Mouse (Mus musculus) E14TG2a.4 (cell line): Measurements from ENCODE around the gene Smok2b.
"Not testable (repeated sequence)": the region's sequence is repeated elsewhere in the genome, so short reads cannot be mapped to it uniquely, and the experiment has no call there.

Experiments used
- H3K27me3 ChIP-seq: 2 replicates; pipeline ENCODE4 v1.6.1; 2014; ENCODE audit warnings: low read length, control low read depth; ENCODE audit not compliant: insufficient read depth
- H3K36me3 ChIP-seq: 2 replicates; pipeline ENCODE4 v1.6.1; 2014; ENCODE audit warnings: low read length, control low read depth; ENCODE audit not compliant: insufficient read depth
- H3K4me1 ChIP-seq: replicated peaks from 2 replicates; pipeline ENCODE4 v1.6.1; 2014; ENCODE audit warnings: low read depth, low read length, control low read depth
- H3K4me3 ChIP-seq: replicated peaks from 2 replicates; pipeline ENCODE4 v1.5.1; 2014; ENCODE audit warnings: mild to moderate bottlenecking, low read length
- H3K9me3 ChIP-seq: 2 replicates; pipeline ENCODE4 v1.6.1; 2014; ENCODE audit warnings: low read length, control low read depth
- CTCF ChIP-seq: conservative IDR thresholded peaks from 2 replicates; pipeline ENCODE4 v1.5.1; 2014; ENCODE audit warnings: low read length
- NANOG ChIP-seq: IDR thresholded peaks from 2 replicates; pipeline ENCODE4 v1.6.1; 2014; ENCODE audit warnings: borderline replicate concordance, low read length, mixed read lengths
- POU5F1 ChIP-seq: IDR thresholded peaks from 2 replicates; pipeline ENCODE4 v1.6.1; 2014; ENCODE audit warnings: low read length, borderline replicate concordance

The Smok2b gene

GRCm38 (mm10) chr17:13206491-13206890, 23.6 kb upstream of the Smok2b start:
- no peaks in the 10 kb centered on the region for H3K27me3 ChIP-seq
- no peaks in the 10 kb centered on the region for H3K4me1 ChIP-seq
- TF ChIP-seq NANOG (no peak), CTCF (no peak), POU5F1 (no peak)
- H3K9me3 ChIP-seq = peaks cover 34% of the 10 kb centered on the region
- H3K36me3 ChIP-seq = no peaks in the 10 kb centered on the region
- no peak overlapping the region for H3K4me3 ChIP-seq

DNA sequence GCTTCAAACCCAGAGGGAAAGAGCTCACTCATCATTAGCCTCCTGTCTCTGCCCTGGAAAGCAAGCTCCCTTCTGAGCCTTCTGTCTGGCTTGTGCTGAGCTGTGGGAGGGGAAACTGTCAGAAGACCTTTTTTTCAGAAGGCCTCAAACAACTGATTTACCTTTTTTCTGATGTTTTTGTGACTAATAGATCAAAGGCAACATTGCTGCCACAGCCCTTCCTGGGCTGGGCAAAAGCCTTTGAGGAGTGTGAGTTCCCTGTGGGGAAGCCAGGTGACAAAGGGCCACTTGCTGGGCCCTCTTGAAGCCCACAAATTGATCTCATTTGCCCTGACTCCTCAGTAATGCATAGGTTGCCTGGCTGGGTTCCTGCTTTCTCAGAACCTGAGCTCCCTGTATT, 21.6 kb upstream of the Smok2b start:
- not testable (repeated sequence) for H3K4me1 ChIP-seq

DNA sequence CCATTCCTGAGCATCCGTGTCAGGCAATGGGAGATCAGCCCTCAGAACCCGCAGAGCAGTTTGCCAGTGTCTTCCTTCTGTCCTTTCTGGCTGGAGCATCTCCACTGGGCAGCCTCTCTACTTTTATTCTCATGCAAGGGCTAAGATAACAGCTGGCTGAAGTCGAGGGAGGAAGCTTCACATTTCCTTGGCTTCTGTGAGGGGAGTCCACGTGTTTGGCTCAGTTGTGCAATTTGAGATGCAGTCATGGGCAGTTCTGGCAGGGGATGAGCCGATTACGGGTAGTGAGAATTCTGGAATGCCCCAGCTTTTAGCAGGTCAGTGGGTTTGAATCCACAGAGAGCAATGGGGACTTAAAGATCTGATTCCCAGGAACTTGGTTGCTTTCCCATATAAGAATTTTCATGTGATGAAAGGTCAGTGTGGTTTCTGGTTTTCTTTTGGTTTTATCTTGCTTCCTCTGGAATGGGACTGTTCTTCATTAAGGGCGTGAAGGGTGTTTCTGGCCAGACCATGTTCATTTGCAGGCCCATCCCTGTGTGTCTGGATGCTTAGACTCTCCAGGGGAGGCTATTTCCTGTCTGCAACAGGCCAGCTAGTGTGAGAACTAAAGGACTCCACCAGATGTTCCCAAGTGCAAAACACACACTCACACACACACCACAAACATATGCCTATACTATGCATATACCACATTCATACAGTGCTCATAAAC, 17.8 kb upstream of the Smok2b start:
- no peaks in the 10 kb centered on the region for H3K27me3 ChIP-seq
- H3K4me1 ChIP-seq = no peaks in the 10 kb centered on the region
- TF ChIP-seq CTCF (no peak), NANOG (no peak), POU5F1 (no peak)
- no peak overlapping the region for H3K4me3 ChIP-seq
- H3K36me3 ChIP-seq = no peaks in the 10 kb centered on the region
- H3K9me3 ChIP-seq = peaks cover 50% of the 10 kb centered on the region

More for the DNA sequence above, 21.6 kb upstream of the Smok2b start:
- not testable (repeated sequence) for H3K36me3 ChIP-seq, H3K27me3 ChIP-seq, H3K4me3 ChIP-seq
- H3K9me3 ChIP-seq = peaks cover 53% of the 10 kb centered on the region

GRCm38 (mm10) chr17:13214169-13214568, 15.9 kb upstream of the Smok2b start:
- H3K4me1 ChIP-seq = no peaks in the 10 kb centered on the region
- peaks cover 44% of the 10 kb centered on the region for H3K9me3 ChIP-seq
- H3K36me3 ChIP-seq = no peaks in the 10 kb centered on the region
- H3K27me3 ChIP-seq = no peaks in the 10 kb centered on the region
- H3K4me3 ChIP-seq = no peak overlapping the region
- TF ChIP-seq POU5F1 = no peak
- no peak for TF ChIP-seq CTCF
- no peak for TF ChIP-seq NANOG

DNA sequence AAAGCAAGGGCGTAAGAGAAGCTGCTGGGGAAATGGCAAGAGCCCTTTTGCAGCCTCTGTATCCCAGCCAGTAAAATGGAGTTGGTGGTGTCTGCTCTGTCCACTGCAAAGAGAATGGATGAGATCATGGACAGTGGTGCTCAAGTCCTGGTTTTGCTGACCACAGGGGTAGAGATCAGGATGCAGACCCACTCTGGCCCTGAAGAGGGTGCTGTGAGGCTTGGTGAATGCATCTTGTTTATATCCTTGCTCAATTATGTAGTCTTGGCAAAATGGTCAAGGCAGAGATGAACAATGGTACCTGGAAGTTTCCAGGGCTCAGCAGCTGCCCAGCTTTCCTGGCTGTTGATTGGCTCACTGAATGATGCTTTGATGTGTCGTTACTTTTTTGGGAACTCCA, 14.5 kb upstream of the Smok2b start:
- Histone ChIP-seq H3K9me3 (peaks cover 33% of the 10 kb centered on the region), H3K4me3 (no peak overlapping the region), H3K4me1 (no peaks in the 10 kb centered on the region), H3K27me3 (no peaks in the 10 kb centered on the region), H3K36me3 (no peaks in the 10 kb centered on the region)
- TF ChIP-seq CTCF = no peak; the same call in 1 of the 2 replicates
- no peak for TF ChIP-seq POU5F1

DNA sequence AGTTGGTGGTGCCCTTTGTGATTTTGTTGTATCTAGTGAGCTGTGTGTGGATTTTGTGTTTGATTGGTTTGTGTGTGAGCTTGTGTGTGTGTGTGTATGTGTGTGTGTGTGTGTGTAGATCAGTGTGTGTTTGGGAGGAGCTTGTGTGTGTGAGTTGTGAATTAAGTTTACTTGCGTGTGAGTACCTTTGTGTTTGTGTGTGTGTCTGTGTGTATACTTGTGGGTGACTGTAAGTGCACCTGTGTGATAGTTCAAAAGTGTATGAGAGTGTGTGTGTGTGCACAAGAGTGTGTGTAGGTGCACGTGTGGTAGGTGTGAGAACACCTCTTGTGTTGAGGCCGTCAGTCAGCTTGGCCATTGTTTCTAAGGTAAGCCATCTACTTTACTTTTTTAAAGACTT, 9.2 kb upstream of the Smok2b start, which contains the start of gene Smok2a:
Smok2a (plus strand) TSS at position 301 of the 400 bp plus-strand sequence.
- peaks cover 14% of the 10 kb centered on the region for H3K9me3 ChIP-seq
- no peaks in the 10 kb centered on the region for H3K36me3 ChIP-seq
- no peak within 1 kb of the TSS for H3K4me3 ChIP-seq
- no peaks in the 10 kb centered on the region for H3K27me3 ChIP-seq
- no peak for TF ChIP-seq POU5F1
- no peak for TF ChIP-seq NANOG
- no peak for TF ChIP-seq CTCF
- H3K4me1 ChIP-seq = no peaks in the 10 kb centered on the region

GRCm38 (mm10) chr17:13221921-13222320, 8.1 kb upstream of the Smok2b start:
- H3K36me3 ChIP-seq, H3K4me1 ChIP-seq, H3K4me3 ChIP-seq, H3K27me3 ChIP-seq: not testable (repeated sequence)
- H3K9me3 ChIP-seq = peaks cover 17% of the 10 kb centered on the region

- not testable (repeated sequence) for H3K4me1 ChIP-seq, H3K4me3 ChIP-seq, H3K36me3 ChIP-seq, H3K27me3 ChIP-seq
- peaks cover 44% of the 10 kb centered on the region for H3K9me3 ChIP-seq
Observed at GRCm38 (mm10) chr17:13239461-13239860, 9.4 kb downstream of the Smok2b start.

GRCm38 (mm10) chr17:13240807-13241727, 11.0 kb downstream of the Smok2b start:
- peaks cover 31% of the 10 kb centered on the region for H3K9me3 ChIP-seq
- H3K27me3 ChIP-seq, H3K36me3 ChIP-seq, H3K4me3 ChIP-seq, H3K4me1 ChIP-seq: not testable (repeated sequence)

DNA sequence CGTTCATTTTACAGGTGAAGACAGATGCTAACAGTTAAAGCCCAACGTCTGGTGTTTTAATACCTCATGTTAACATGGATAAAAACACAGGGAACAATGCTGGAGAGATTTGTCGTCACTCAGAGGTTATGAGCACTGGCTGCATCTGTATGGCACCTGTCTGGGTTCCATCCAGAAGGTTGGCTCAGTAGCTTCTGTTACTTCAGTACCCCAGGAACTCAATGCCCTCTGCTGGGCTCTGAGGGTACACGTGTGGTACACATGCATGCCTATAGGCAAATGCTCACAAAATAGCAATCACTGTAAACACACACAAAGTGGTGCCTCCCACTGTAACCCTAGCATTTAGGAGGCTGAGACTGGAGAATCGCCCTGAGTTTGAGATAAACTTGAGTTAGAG, 24.7 kb downstream of the Smok2b start:
- H3K9me3 ChIP-seq, H3K4me3 ChIP-seq, H3K4me1 ChIP-seq, H3K27me3 ChIP-seq, H3K36me3 ChIP-seq: not testable (repeated sequence)
